Mouse (Mus musculus): ENCODE data around the gene Sntb2. TPM values are rescaled to one million over a fixed set of nuclear protein-coding genes. Genes with fewer than 3 reads are reported as not detected.
"Not testable (repeated sequence)": the region's sequence is repeated elsewhere in the genome, so short reads cannot be mapped to it uniquely, and the experiment has no call there.

Sntb2 gene
- polyA plus RNA-seq, 2 experiments = 13.9 to 20.7 TPM

GRCm38 (mm10) chr8:106924904-106925349, 10.6 kb upstream of the Sntb2 start:
- no peak for TF ChIP-seq POLR2A (IDR thresholded peaks at IDR 0.05; ENCODE audit: borderline replicate concordance, extremely low read depth, insufficient read depth, insufficient read length)
- no peak overlapping the region for H3K27ac ChIP-seq (replicated peaks; ENCODE audit: low read depth, low read length)
- peak; percentile 41 for DNase-seq (ENCODE audit: low spot score)

GRCm38 (mm10) chr8:106925446-106925845, 10.1 kb upstream of the Sntb2 start:
- 91% methylated on average over 4 of the region's 4 CpGs for WGBS
- H3K9me3 ChIP-seq (ENCODE audit: control insufficient read depth, low read length) = no peaks in the 10 kb centered on the region
- no peak overlapping the region for H3K9ac ChIP-seq (ENCODE audit: low read depth, low read length, severe bottlenecking)
- no peak for ATAC-seq (ENCODE audit: low FRiP score, low read depth)
- H3K36me3 ChIP-seq (ENCODE audit: control insufficient read depth, insufficient read depth, low read length) = peaks cover 26% of the 10 kb centered on the region
- no peaks in the 10 kb centered on the region for H3K27me3 ChIP-seq (ENCODE audit: control insufficient read depth, insufficient read depth, low read length)
- H3K4me2 ChIP-seq (replicated peaks; ENCODE audit: low read depth, low read length, severe bottlenecking) = no peak overlapping the region
- H3K27ac ChIP-seq (replicated peaks; ENCODE audit: low read depth, low read length) = no peak overlapping the region
- peaks cover 11% of the 10 kb centered on the region for H3K4me1 ChIP-seq (ENCODE audit: control insufficient read depth, insufficient read depth, low read length)
- H3K4me3 ChIP-seq (replicated peaks; ENCODE audit: low read length) = no peak overlapping the region
- DNase-seq (ENCODE audit: low spot score) = no peak
- no peak for TF ChIP-seq POLR2A (IDR thresholded peaks at IDR 0.05; ENCODE audit: borderline replicate concordance, extremely low read depth, insufficient read depth, insufficient read length)

More at GRCm38 (mm10) chr8:106924904-106925349, 10.6 kb upstream of the Sntb2 start:
- 68% methylated on average over 8 of the region's 8 CpGs for WGBS
- H3K9ac ChIP-seq (ENCODE audit: low read depth, low read length, severe bottlenecking) = no peak overlapping the region
- peaks cover 9% of the 10 kb centered on the region for H3K4me1 ChIP-seq (ENCODE audit: control insufficient read depth, insufficient read depth, low read length)
- no peaks in the 10 kb centered on the region for H3K9me3 ChIP-seq (ENCODE audit: control insufficient read depth, low read length)
- no peak overlapping the region for H3K4me3 ChIP-seq (replicated peaks; ENCODE audit: low read length)
- no peak overlapping the region for H3K4me2 ChIP-seq (replicated peaks; ENCODE audit: low read depth, low read length, severe bottlenecking)
- ATAC-seq (ENCODE audit: low FRiP score, low read depth) = no peak
- H3K27me3 ChIP-seq (ENCODE audit: control insufficient read depth, insufficient read depth, low read length) = no peaks in the 10 kb centered on the region
- H3K36me3 ChIP-seq (ENCODE audit: control insufficient read depth, insufficient read depth, low read length) = peaks cover 32% of the 10 kb centered on the region

- H3K27ac ChIP-seq (replicated peaks; ENCODE audit: low read depth, low read length) = no peak overlapping the region
- ATAC-seq (ENCODE audit: low FRiP score, low read depth) (no peak), DNase-seq (ENCODE audit: low spot score) (no peak)
- H3K4me1 ChIP-seq (ENCODE audit: control insufficient read depth, insufficient read depth, low read length) = peaks cover 23% of the 10 kb centered on the region
- no peak overlapping the region for H3K9ac ChIP-seq (ENCODE audit: low read depth, low read length, severe bottlenecking)
- no peak overlapping the region for H3K4me2 ChIP-seq (replicated peaks; ENCODE audit: low read depth, low read length, severe bottlenecking)
- no peaks in the 10 kb centered on the region for H3K9me3 ChIP-seq (ENCODE audit: control insufficient read depth, low read length)
- H3K36me3 ChIP-seq (ENCODE audit: control insufficient read depth, insufficient read depth, low read length) = peaks cover 12% of the 10 kb centered on the region
- WGBS = 40% methylated on average over 4 of the region's 4 CpGs
- no peak for TF ChIP-seq POLR2A (IDR thresholded peaks at IDR 0.05; ENCODE audit: borderline replicate concordance, extremely low read depth, insufficient read depth, insufficient read length)
- no peak overlapping the region for H3K4me3 ChIP-seq (replicated peaks; ENCODE audit: low read length)
- no peaks in the 10 kb centered on the region for H3K27me3 ChIP-seq (ENCODE audit: control insufficient read depth, insufficient read depth, low read length)
Measured at GRCm38 (mm10) chr8:106927247-106927646, 8.3 kb upstream of the Sntb2 start.

GRCm38 (mm10) chr8:106928182-106928581, 7.4 kb upstream of the Sntb2 start:
- not testable (repeated sequence) for H3K4me3 ChIP-seq (replicated peaks; ENCODE audit: low read length); H3K9ac ChIP-seq (ENCODE audit: low read depth, low read length, severe bottlenecking); ATAC-seq (ENCODE audit: low FRiP score, low read depth); H3K9me3 ChIP-seq (ENCODE audit: control insufficient read depth, low read length); H3K27ac ChIP-seq (replicated peaks; ENCODE audit: low read depth, low read length); DNase-seq (ENCODE audit: low spot score); H3K4me2 ChIP-seq (replicated peaks; ENCODE audit: low read depth, low read length, severe bottlenecking); H3K36me3 ChIP-seq (ENCODE audit: control insufficient read depth, insufficient read depth, low read length); H3K27me3 ChIP-seq (ENCODE audit: control insufficient read depth, insufficient read depth, low read length)
- 94% methylated on average over 10 of the region's 11 CpGs for WGBS
- peaks cover 31% of the 10 kb centered on the region for H3K4me1 ChIP-seq (ENCODE audit: control insufficient read depth, insufficient read depth, low read length)

GRCm38 (mm10) chr8:106929155-106929913, 6.2 kb upstream of the Sntb2 start:
- 6% methylated on average over 6 of the region's 6 CpGs for WGBS
- Histone ChIP-seq H3K4me2 (replicated peaks; ENCODE audit: low read depth, low read length, severe bottlenecking) (no peak overlapping the region), H3K4me3 (replicated peaks; ENCODE audit: low read length) (no peak overlapping the region), H3K36me3 (ENCODE audit: control insufficient read depth, insufficient read depth, low read length) (no peaks in the 10 kb centered on the region), H3K4me1 (ENCODE audit: control insufficient read depth, insufficient read depth, low read length) (peaks cover 31% of the 10 kb centered on the region), H3K9ac (ENCODE audit: low read depth, low read length, severe bottlenecking) (no peak overlapping the region), H3K9me3 (ENCODE audit: control insufficient read depth, low read length) (no peaks in the 10 kb centered on the region), H3K27ac (replicated peaks; ENCODE audit: low read depth, low read length) (no peak overlapping the region), H3K27me3 (ENCODE audit: control insufficient read depth, insufficient read depth, low read length) (no peaks in the 10 kb centered on the region)
- no peak for TF ChIP-seq POLR2A (IDR thresholded peaks at IDR 0.05; ENCODE audit: borderline replicate concordance, extremely low read depth, insufficient read depth, insufficient read length)
- peak; percentile 60 for DNase-seq (ENCODE audit: low spot score)
- no peak for ATAC-seq (ENCODE audit: low FRiP score, low read depth)
